Mouse (Mus musculus): Measurements from ENCODE around the gene Ipo9.

DNA sequence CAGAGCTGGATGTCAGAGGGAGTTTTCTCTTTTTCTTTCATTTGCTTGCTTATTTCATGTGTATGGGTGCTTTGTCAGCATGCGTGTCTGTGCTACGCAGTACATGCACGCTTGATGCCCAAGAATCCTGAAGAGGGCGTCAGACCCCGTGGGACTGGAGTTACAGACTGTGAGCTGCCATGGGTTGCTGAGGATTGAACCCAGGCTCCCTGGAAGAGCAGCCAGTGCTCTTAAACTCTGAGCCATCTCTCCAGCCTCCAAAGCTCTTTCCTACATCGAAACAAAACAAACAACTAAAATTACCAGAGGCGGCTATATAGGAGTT lies 45.2 kb upstream of the Ipo9 start:
- TF ChIP-seq CTCF (IDR thresholded peaks at IDR 0.05; ENCODE audit: control insufficient read depth, insufficient read depth, insufficient replicate concordance, low read depth, low read length) (no peak), POLR2A (IDR thresholded peaks at IDR 0.05; ENCODE audit: control insufficient read depth, low read depth, low read length) (no peak)
